Mouse (Mus musculus) embryonic fibroblast, embryonic 13.5 days (primary cell): ENCODE measurements around the gene Wdr41. TPM values are rescaled to one million over a fixed set of nuclear protein-coding genes. Genes with fewer than 3 reads are reported as not detected.

Source experiments
- H3K27ac ChIP-seq: 2 replicates; pipeline ENCODE4 v1.5.1; 2012; ENCODE audit warnings: low read length, control low read depth, inconsistent platforms; ENCODE audit not compliant: insufficient read depth
- H3K4me1 ChIP-seq: 2 replicates; pipeline ENCODE4 v1.6.1; 2011; ENCODE audit warnings: low read length; ENCODE audit not compliant: control insufficient read depth, insufficient read depth
- H3K4me3 ChIP-seq: 2 replicates; pipeline ENCODE4 v1.5.1; 2011; ENCODE audit warnings: mild to moderate bottlenecking, control low read depth, low read length; ENCODE audit not compliant: insufficient read depth
- CTCF ChIP-seq: IDR thresholded peaks from 2 replicates; pipeline ENCODE4 v1.5.1; 2011; ENCODE audit warnings: mild to moderate bottlenecking, control low read depth, low read length, moderate library complexity, borderline replicate concordance; ENCODE audit not compliant: insufficient read depth
- POLR2A ChIP-seq: IDR thresholded peaks from 2 replicates; pipeline ENCODE4 v1.6.1; 2011; ENCODE audit warnings: low read depth, mild to moderate bottlenecking, control low read depth, low read length, moderate library complexity
- polyA plus RNA-seq: library from polyadenylated mRNA; stranded (reverse); fragments of >200 nt; gene quantifications from 2 replicates; pipeline ENCODE4 v1.2.4, GENCODE M21; 2011; ENCODE audit warnings: low read depth; ENCODE audit not compliant: missing spikeins, insufficient read length

Gene Wdr41
- polyA plus RNA-seq, 1 experiment = 17.3 TPM

DNA sequence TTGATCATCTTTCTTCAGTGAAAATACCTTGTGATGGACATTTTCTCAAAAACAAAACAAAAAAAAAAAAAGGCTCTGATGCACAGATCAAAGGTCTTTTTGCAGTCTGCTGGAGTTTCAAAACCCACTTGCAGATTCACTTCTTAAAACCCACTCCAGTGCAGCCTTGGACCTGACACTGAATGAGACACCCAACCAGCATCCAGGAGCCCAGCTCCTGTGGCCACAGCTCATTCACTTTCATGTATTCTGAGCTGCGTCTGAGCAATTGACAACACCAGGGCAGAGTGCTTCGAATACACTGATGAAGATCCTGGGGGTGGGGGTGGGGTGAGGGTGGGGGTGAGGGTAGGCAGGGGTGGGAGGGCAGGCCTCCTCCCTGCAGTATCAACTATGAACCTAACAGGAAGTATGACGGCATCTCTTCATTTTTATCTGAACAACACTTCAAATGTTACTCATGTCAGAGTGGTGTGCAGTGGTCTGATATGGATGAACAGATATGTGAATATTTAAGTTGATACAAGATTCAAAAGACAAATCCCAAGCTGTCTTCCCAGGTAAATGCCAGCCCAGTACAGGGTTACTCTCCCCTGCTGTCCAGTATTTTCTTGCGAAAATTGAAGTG, 87.4 kb downstream of the Wdr41 start:
- no peaks in the 10 kb centered on the region for H3K4me1 ChIP-seq
- no peak overlapping the region for H3K4me3 ChIP-seq
- no peak overlapping the region for H3K27ac ChIP-seq
- TF ChIP-seq CTCF (no peak), POLR2A (no peak)

DNA sequence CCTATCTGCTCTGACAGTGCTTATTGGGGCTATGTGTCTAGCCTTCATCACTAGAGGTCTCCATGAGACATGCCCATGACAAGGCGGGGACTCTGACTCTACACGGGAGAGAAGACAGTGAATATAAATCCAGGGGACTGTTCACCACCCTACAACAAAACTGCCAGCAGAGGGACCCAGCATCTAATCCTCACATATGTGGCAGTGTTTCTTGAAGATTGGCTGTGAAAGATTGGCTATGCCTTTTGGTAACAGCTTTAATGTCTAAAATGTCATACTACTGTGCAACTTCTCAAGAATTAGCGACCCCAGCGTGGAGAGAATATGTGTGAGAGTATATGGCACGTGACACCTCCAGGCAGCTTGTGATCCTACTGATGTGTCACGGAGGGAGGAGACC, 91.7 kb downstream of the Wdr41 start:
- TF ChIP-seq POLR2A (no peak), CTCF (no peak)
- Histone ChIP-seq H3K4me1 (no peaks in the 10 kb centered on the region), H3K27ac (no peak overlapping the region), H3K4me3 (no peak overlapping the region)

DNA sequence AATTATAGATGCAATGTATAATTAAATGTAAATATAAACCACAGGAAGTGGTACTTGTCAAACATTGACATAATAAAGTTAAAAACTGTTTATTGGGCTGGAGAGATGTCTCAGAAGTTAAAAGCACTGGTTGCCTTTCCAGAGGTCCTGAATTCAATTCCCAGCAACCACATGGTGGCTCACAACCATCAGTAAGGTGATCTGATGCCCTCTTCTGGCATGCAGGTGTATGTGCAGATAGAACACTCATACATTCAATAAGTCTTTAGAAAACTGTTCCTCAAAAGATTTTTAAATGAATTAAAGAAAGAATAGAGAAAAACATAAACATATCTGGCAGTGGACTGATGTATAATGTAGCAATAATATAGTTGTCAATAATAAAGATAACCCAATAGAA, 94.1 kb downstream of the Wdr41 start:
- Histone ChIP-seq H3K27ac (no peak overlapping the region), H3K4me1 (no peaks in the 10 kb centered on the region), H3K4me3 (no peak overlapping the region)
- TF ChIP-seq POLR2A (no peak), CTCF (no peak)

Other genes starting within 250 kb of the Wdr41 start
- gene Tbca, start 187.4 kb upstream of the Wdr41 start, polyA plus RNA-seq = 230 and 236 TPM in 2 replicates
- not detected in 2 replicates for gene Otp, start 100.7 kb upstream of the Wdr41 start, polyA plus RNA-seq